Mouse (Mus musculus) embryonic facial prominence, embryonic 13.5 days (tissue): Measurements from ENCODE around the gene Utp14b. TPM values are rescaled to one million over a fixed set of nuclear protein-coding genes. Genes with fewer than 3 reads are reported as not detected.

Experiments used
- ATAC-seq: fragments of 200-750 bp; cut with Nextera tagmentation; 2 replicates; pipeline ENCODE4 v1.8.0; 2017; ENCODE audit warnings: low read depth; ENCODE audit not compliant: insufficient number of reproducible peaks, insufficient read depth, low FRiP score, low TSS enrichment
- H3K27ac ChIP-seq: fragments of 300-500 bp; sonication (generic); 2 replicates; pipeline ENCODE4 v1.5.1; 2015; ENCODE audit warnings: moderate library complexity, mild to moderate bottlenecking, inconsistent platforms
- H3K27me3 ChIP-seq: fragments of 300-500 bp; sonication (generic); 2 replicates; pipeline ENCODE4 v1.6.1; 2015; ENCODE audit warnings: mild to moderate bottlenecking, inconsistent platforms
- H3K36me3 ChIP-seq: fragments of 300-500 bp; sonication (generic); 2 replicates; pipeline ENCODE4 v1.6.1; 2015; ENCODE audit warnings: mild to moderate bottlenecking, inconsistent platforms
- H3K4me1 ChIP-seq: fragments of 300-500 bp; sonication (generic); 2 replicates; pipeline ENCODE4 v1.6.1; 2015; ENCODE audit warnings: inconsistent platforms
- H3K4me2 ChIP-seq: fragments of 300-500 bp; sonication (generic); 2 replicates; pipeline ENCODE4 v1.6.1; 2015; ENCODE audit warnings: moderate library complexity, mild to moderate bottlenecking, inconsistent platforms
- H3K4me3 ChIP-seq: fragments of 300-500 bp; sonication (generic); 2 replicates; pipeline ENCODE4 v1.5.1; 2015; ENCODE audit warnings: mild to moderate bottlenecking, inconsistent platforms
- H3K9ac ChIP-seq: fragments of 300-500 bp; sonication (generic); 2 replicates; pipeline ENCODE4 v1.6.1; 2015; ENCODE audit warnings: mild to moderate bottlenecking, inconsistent platforms
- H3K9me3 ChIP-seq: fragments of 300-500 bp; sonication (generic); 2 replicates; pipeline ENCODE4 v1.6.1; 2016; ENCODE audit warnings: inconsistent platforms
- WGBS: fragments of 180-500 bp; shearing (Covaris S2); methylation state at CpG from one replicate; pipeline ENCODE4 v1.1.7; 2015; ENCODE audit warnings: mixed read lengths; 5-methylcytosine and 5-hydroxymethylcytosine counted together
- polyA plus RNA-seq: library from polyadenylated mRNA; unstranded; fragments of >200 nt; fragmentation: Nextera tagmentation; extraction: Ambion mirVana; gene quantifications from 2 replicates; pipeline ENCODE4 v1.2.1, GENCODE M21; 2015

Utp14b gene
- polyA plus RNA-seq: 4.7 and 5.1 TPM in 2 replicates

- ATAC-seq: peak; percentile 98
- under 1% methylated on average over 101 of the region's 104 CpGs for WGBS
- Histone ChIP-seq H3K9me3 (no peaks in the 10 kb centered on the region), H3K36me3 (no peaks in the 10 kb centered on the region), H3K4me3 (peak within 1 kb of the TSS; percentile 94), H3K4me1 (peaks cover 40% of the 10 kb centered on the region), H3K27ac (peak within 1 kb of the TSS; percentile 97), H3K9ac (peak within 1 kb of the TSS; percentile 99), H3K27me3 (no peaks in the 10 kb centered on the region), H3K4me2 (peak within 1 kb of the TSS; percentile 76)
These were observed at the start of gene Utp14b, which contains the start of gene Acsl3 for GRCm38 (mm10) chr1:78657671-78658440. Gene Utp14b, plus strand, starts transcription at chr1:78658038. Gene Acsl3, plus strand, starts transcription at chr1:78657825.

GRCm38 (mm10) chr1:78609134-78609907, 48.5 kb upstream of the Utp14b start:
- no peak for ATAC-seq
- Histone ChIP-seq H3K9ac (no peak overlapping the region), H3K4me2 (0 out of 2 replicates have a peak overlapping the region, but pooled peaks have one; percentile 2), H3K27ac (peak overlapping the region; percentile 55; the same call in 1 of the 2 replicates), H3K9me3 (no peaks in the 10 kb centered on the region), H3K4me1 (peaks cover 7% of the 10 kb centered on the region), H3K4me3 (no peak overlapping the region), H3K36me3 (no peaks in the 10 kb centered on the region), H3K27me3 (no peaks in the 10 kb centered on the region; the same call in 1 of the 2 replicates)
- 8% methylated on average over 12 of the region's 12 CpGs for WGBS

GRCm38 (mm10) chr1:78611039-78611438, 46.8 kb upstream of the Utp14b start:
- Histone ChIP-seq H3K27ac (no peak overlapping the region), H3K4me3 (no peak overlapping the region), H3K36me3 (no peaks in the 10 kb centered on the region), H3K4me1 (peaks cover 7% of the 10 kb centered on the region), H3K27me3 (no peaks in the 10 kb centered on the region; the same call in 1 of the 2 replicates), H3K9ac (no peak overlapping the region), H3K4me2 (no peak overlapping the region), H3K9me3 (no peaks in the 10 kb centered on the region)
- WGBS: 44% methylated on average over 4 of the region's 4 CpGs
- no peak for ATAC-seq

GRCm38 (mm10) chr1:78612959-78613358, 44.9 kb upstream of the Utp14b start:
- H3K36me3 ChIP-seq: no peaks in the 10 kb centered on the region
- H3K4me2 ChIP-seq: no peak overlapping the region
- no peak for ATAC-seq
- H3K4me3 ChIP-seq: no peak overlapping the region
- no peaks in the 10 kb centered on the region for H3K9me3 ChIP-seq
- H3K4me1 ChIP-seq: peaks cover 7% of the 10 kb centered on the region
- no peak overlapping the region for H3K27ac ChIP-seq
- H3K27me3 ChIP-seq: no peaks in the 10 kb centered on the region; the same call in 1 of the 2 replicates
- WGBS: 60% methylated on average over 1 of the region's 1 CpGs
- no peak overlapping the region for H3K9ac ChIP-seq

- H3K4me2 ChIP-seq: no peak overlapping the region
- H3K36me3 ChIP-seq: no peaks in the 10 kb centered on the region
- no peak overlapping the region for H3K9ac ChIP-seq
- H3K4me3 ChIP-seq: no peak overlapping the region
- WGBS: 94% methylated on average over 2 of the region's 2 CpGs
- no peaks in the 10 kb centered on the region for H3K27me3 ChIP-seq
- no peak for ATAC-seq
- H3K27ac ChIP-seq: no peak overlapping the region
- H3K9me3 ChIP-seq: no peaks in the 10 kb centered on the region
- no peaks in the 10 kb centered on the region for H3K4me1 ChIP-seq
These were observed 33.5 kb upstream of the Utp14b start for GRCm38 (mm10) chr1:78624352-78624751.

- Histone ChIP-seq H3K27me3 (no peaks in the 10 kb centered on the region), H3K4me3 (no peak overlapping the region), H3K4me2 (no peak overlapping the region), H3K36me3 (no peaks in the 10 kb centered on the region), H3K4me1 (no peaks in the 10 kb centered on the region), H3K27ac (no peak overlapping the region), H3K9ac (no peak overlapping the region), H3K9me3 (no peaks in the 10 kb centered on the region)
- ATAC-seq: no peak
- 58% methylated on average over 3 of the region's 3 CpGs for WGBS
These were observed 23.4 kb upstream of the Utp14b start for GRCm38 (mm10) chr1:78634486-78634885.

GRCm38 (mm10) chr1:78640871-78641270, 17.0 kb upstream of the Utp14b start:
- no peak for ATAC-seq
- H3K9me3 ChIP-seq: no peaks in the 10 kb centered on the region
- no peak overlapping the region for H3K4me3 ChIP-seq
- no peak overlapping the region for H3K9ac ChIP-seq
- no peaks in the 10 kb centered on the region for H3K36me3 ChIP-seq
- 0 out of 2 replicates have a peak, but pooled peaks cover 5% of the 10 kb centered on the region for H3K4me1 ChIP-seq
- H3K27ac ChIP-seq: no peak overlapping the region
- H3K27me3 ChIP-seq: no peaks in the 10 kb centered on the region
- H3K4me2 ChIP-seq: no peak overlapping the region

GRCm38 (mm10) chr1:78641791-78642190, 16.0 kb upstream of the Utp14b start:
- H3K4me3 ChIP-seq: no peak overlapping the region
- 96% methylated on average over 3 of the region's 3 CpGs for WGBS
- no peak overlapping the region for H3K9ac ChIP-seq
- H3K27ac ChIP-seq: no peak overlapping the region
- no peak for ATAC-seq
- no peak overlapping the region for H3K4me2 ChIP-seq
- no peaks in the 10 kb centered on the region for H3K36me3 ChIP-seq
- 0 out of 2 replicates have a peak, but pooled peaks cover 5% of the 10 kb centered on the region for H3K4me1 ChIP-seq
- no peaks in the 10 kb centered on the region for H3K27me3 ChIP-seq
- H3K9me3 ChIP-seq: no peaks in the 10 kb centered on the region

- Histone ChIP-seq H3K4me1 (peaks cover 7% of the 10 kb centered on the region; the same call in 1 of the 2 replicates), H3K4me3 (no peak overlapping the region), H3K9me3 (no peaks in the 10 kb centered on the region), H3K27ac (no peak overlapping the region), H3K9ac (no peak overlapping the region), H3K4me2 (no peak overlapping the region), H3K27me3 (no peaks in the 10 kb centered on the region), H3K36me3 (no peaks in the 10 kb centered on the region)
- ATAC-seq: no peak; the same call in 1 of the 2 replicates
- WGBS: 55% methylated on average over 2 of the region's 2 CpGs
These were observed 15.6 kb upstream of the Utp14b start for GRCm38 (mm10) chr1:78642197-78642596.

- WGBS: 47% methylated on average over 8 of the region's 8 CpGs
- H3K36me3 ChIP-seq: no peaks in the 10 kb centered on the region
- no peak overlapping the region for H3K4me3 ChIP-seq
- no peak for ATAC-seq
- no peak overlapping the region for H3K4me2 ChIP-seq
- no peaks in the 10 kb centered on the region for H3K27me3 ChIP-seq
- H3K9me3 ChIP-seq: no peaks in the 10 kb centered on the region
- H3K27ac ChIP-seq: peak overlapping the region; percentile 7; the same call in 1 of the 2 replicates
- H3K4me1 ChIP-seq: peaks cover 19% of the 10 kb centered on the region
- no peak overlapping the region for H3K9ac ChIP-seq
These were observed 10.4 kb upstream of the Utp14b start for GRCm38 (mm10) chr1:78647317-78647885.

GRCm38 (mm10) chr1:78649269-78650061, 8.4 kb upstream of the Utp14b start:
- Histone ChIP-seq H3K9me3 (no peaks in the 10 kb centered on the region), H3K9ac (no peak overlapping the region), H3K4me2 (no peak overlapping the region), H3K27me3 (no peaks in the 10 kb centered on the region), H3K36me3 (no peaks in the 10 kb centered on the region), H3K4me1 (peaks cover 15% of the 10 kb centered on the region), H3K27ac (peak overlapping the region; percentile 63), H3K4me3 (no peak overlapping the region)
- 25% methylated on average over 6 of the region's 6 CpGs for WGBS
- ATAC-seq: peak; percentile 72
